Mouse (Mus musculus) olfactory bulb, adult 2 months (tissue): ENCODE measurements around the gene Ncapg2.

Source experiments
- CTCF ChIP-seq: fragments of 200-500 bp; IDR thresholded peaks from 2 replicates; pipeline ENCODE4 v1.5.1; 2012; ENCODE audit warnings: low read depth, mild to moderate bottlenecking, low read length, moderate library complexity; ENCODE audit not compliant: insufficient read depth
- POLR2A ChIP-seq: fragments of 200-500 bp; IDR thresholded peaks from 2 replicates; pipeline ENCODE4 v1.6.1; 2012; ENCODE audit warnings: mild to moderate bottlenecking, low read depth, low read length, moderate library complexity; ENCODE audit not compliant: insufficient read depth

GRCm38 (mm10) chr12:116442184-116442583 lies 37.0 kb downstream of the Ncapg2 start:
- TF ChIP-seq CTCF (no peak), POLR2A (no peak)
